Mouse (Mus musculus) layer of hippocampus, adult 9-11 months (tissue): ENCODE measurements at regions not wholly inside any gene's neighbourhood (a gene's known extent, or its start where the extent isn't known, plus 50 kb on each side); places are given as distances from the start of the nearest gene placed in this dataset.
"Not testable (repeated sequence)": the region's sequence is repeated elsewhere in the genome, so short reads cannot be mapped to it uniquely, and the experiment has no call there.

Experiments
- DNase-seq: peaks from one replicate; pipeline ENCODE4 v3.0.0; 2022

GRCm38 (mm10) chr15:9954941-9955340, 206.3 kb upstream of the Spef2 start:
- DNase-seq: no peak

- no peak for DNase-seq
Measured at GRCm38 (mm10) chr15:9974999-9975398, 202.0 kb upstream of the Prlr start.

- DNase-seq: peak; percentile 41
Measured at GRCm38 (mm10) chr15:10011289-10012234, 165.5 kb upstream of the Prlr start.

GRCm38 (mm10) chr15:10017216-10017615, 159.8 kb upstream of the Prlr start:
- DNase-seq: no peak

DNA sequence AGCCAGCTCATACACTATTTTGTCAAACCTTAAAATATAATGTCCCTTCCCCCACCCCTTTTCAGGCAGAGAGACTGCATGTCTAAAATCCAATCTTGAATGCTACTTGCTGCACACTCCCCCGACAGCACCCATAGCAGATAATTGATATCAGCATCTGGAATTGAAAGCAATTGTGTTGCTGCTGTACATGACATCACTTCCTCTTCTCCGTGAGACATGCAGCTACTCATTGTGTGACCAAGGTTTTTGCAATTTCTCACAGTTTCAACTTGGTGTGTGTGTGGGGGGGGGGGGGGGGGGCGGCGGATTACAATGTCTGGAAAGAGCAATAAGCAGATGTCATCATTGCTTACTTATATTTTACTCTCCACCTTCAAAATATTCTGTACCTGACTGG, 147.1 kb upstream of the Prlr start:
- DNase-seq: no peak

- no peak for DNase-seq
Measured at GRCm38 (mm10) chr15:10035561-10035960, 141.5 kb upstream of the Prlr start.

DNA sequence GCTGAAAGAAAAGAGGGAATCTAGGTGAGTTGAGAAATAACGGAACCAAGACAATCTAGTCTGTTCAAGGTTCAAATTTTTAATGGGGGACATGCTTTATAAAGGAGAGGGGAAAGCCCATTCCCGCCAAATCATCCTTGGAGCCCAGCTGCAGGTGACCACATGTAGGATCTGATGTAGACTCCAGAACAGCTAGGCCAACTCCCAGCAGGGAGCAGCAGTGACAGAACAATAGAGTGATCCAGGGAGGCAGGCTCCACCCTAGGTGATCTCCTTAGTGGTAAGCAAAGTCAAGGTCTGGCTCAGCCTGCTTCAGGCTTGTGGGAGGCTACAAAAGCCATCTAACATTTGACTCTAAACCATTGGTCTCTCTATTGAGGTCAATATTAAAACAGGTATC, 140.5 kb upstream of the Prlr start:
- not testable (repeated sequence) for DNase-seq

DNA sequence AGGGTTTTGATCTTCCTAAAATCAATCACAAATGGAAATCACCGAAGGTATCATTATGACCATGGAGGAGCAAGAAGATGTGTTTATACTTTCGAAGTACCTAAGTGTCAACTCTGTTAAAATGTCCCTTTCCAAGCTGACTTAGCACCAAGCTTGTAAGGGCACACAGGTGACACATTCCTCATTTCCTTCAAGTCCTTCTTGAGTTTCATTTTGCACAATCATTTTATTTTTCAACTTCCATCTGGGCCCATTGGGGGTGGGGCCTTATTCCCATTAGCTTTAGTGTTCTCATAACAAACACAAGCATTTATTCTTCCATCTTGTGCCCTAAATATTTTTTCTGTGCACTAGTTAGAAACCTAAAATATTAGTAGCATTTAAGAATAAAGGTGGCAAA, 103.5 kb upstream of the Prlr start:
- no peak for DNase-seq

DNA sequence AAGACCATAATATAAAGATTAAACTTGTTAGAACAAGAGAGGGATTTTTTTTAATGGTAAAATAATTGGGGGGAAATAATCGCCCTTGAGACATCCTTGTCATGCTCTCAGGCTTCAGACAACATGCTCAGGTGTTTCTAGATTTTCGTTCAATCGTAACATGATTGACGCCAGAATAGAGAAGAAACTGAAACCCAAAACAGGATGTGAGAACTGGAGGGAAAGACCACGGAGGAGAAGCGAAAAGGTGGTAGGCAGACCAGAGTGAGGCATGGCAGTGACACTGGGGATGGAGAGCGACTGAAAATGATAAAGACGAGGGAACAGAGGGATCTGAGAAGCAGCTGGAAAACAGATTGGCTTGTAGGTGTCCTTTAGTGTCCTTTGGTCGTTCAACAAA, 102.1 kb upstream of the Prlr start:
- no peak for DNase-seq

GRCm38 (mm10) chr15:10075391-10076060, 101.5 kb upstream of the Prlr start:
- DNase-seq: peak; percentile 2

GRCm38 (mm10) chr15:10076061-10076400, 101.0 kb upstream of the Prlr start:
- no peak for DNase-seq

GRCm38 (mm10) chr15:10078434-10078833, 98.6 kb upstream of the Prlr start:
- no peak for DNase-seq

GRCm38 (mm10) chr15:10079510-10079909, 97.5 kb upstream of the Prlr start:
- no peak for DNase-seq

- DNase-seq: no peak
Measured at GRCm38 (mm10) chr15:10088691-10089090, 88.3 kb upstream of the Prlr start.

DNA sequence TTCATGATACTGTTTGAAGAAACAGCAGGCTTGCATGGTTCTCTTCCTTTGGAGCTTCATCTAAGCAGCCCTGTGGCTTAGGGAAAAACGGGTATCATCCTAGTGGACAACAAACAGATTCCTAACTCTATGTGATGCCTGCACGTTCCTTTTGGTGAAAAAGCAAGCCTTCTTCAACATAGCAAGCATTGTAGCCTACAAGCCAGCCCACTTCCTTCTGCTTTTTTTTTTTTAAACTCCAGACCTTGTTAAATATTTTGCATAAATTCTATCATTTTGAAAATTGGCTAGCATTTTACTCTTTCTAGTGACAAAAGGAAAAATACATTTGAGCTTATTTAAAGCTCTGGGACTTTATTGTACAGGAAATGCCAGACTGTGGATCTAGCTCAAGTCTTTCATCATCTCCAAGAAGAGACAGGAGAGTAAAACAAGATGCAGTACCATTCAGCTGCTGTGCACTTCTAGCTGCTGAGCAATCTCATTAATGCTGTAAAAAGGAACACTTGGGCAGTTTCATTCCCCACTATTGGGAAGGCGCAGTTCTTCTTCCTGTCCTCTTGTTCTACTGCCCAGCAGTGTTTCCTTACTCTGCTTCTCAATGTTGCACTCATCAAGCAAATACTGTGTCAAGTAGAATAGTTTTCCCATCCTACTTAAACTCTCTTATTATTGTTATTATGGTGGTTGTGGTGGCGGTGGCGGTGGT, 86.5 kb upstream of the Prlr start:
- no peak for DNase-seq

- DNase-seq: no peak
Measured at GRCm38 (mm10) chr15:10103350-10103749, 73.7 kb upstream of the Prlr start.

- DNase-seq: not testable (repeated sequence)
Measured at GRCm38 (mm10) chr15:10105211-10105976, 71.6 kb upstream of the Prlr start.

- DNase-seq: no peak
Measured at GRCm38 (mm10) chr15:10106853-10107252, 70.2 kb upstream of the Prlr start.
